Mouse (Mus musculus): ENCODE measurements around the gene Edem2. TPM values are rescaled to one million over a fixed set of nuclear protein-coding genes. Genes with fewer than 3 reads are reported as not detected.

Gene Edem2
- 28.6 and 28.8 TPM in 2 replicates for polyA plus RNA-seq (2014; fragmentation: Nextera tagmentation; extraction: Ambion mirVana)

DNA sequence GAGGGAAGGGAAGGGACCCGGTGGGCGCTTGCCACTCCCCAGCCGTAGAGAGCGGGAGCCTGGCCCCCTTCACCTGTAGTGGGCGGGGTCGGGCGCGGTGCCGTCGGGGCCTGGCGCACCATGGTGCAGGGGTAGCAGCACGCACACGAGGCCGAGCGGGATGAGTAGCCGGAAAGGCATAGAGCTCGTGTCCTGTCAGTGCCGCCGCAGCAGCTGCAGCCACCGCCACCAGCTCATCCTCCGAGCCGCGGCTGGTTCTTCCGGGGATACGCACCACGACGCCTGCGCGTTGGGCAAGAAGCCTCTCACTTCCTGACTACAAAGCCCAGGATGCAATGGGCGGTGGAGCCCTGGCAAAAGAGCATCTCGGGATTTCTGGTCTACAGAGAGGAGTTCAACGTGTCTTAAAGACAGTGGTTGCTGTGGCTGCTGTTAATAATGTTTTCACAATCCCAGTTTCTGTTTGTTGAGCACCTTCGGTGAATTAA is at the start of gene Edem2:
Gene Edem2 (minus strand): TSS at position 318 of the 488 bp plus-strand sequence.
- H3K4me2 ChIP-seq, result peak within 1 kb of the TSS; percentile 87
- no peaks in the 10 kb centered on the region for H3K4me1 ChIP-seq (ENCODE audit: control insufficient read depth, insufficient read depth, low read length)
- no peaks in the 10 kb centered on the region for H3K27me3 ChIP-seq (ENCODE audit: control insufficient read depth, insufficient read depth, low read length)
- H3K4me3 ChIP-seq (ENCODE audit: low read depth, low read length), result peak within 1 kb of the TSS; percentile 66
- H3K36me3 ChIP-seq (ENCODE audit: control insufficient read depth, insufficient read depth, low read length), result no peaks in the 10 kb centered on the region
- peak within 1 kb of the TSS; percentile 72 for H3K9ac ChIP-seq (ENCODE audit: low read depth, low read length)
- under 1% methylated on average over 33 of the region's 33 CpGs for WGBS (ENCODE audit: insufficient replicate concordance)
- no peaks in the 10 kb centered on the region for H3K9me3 ChIP-seq (replicated peaks; ENCODE audit: control insufficient read depth, low read length)
- ATAC-seq (replicated peaks; ENCODE audit: insufficient number of reproducible peaks, low FRiP score, low TSS enrichment), result peak; percentile 78
- no peak within 1 kb of the TSS for H3K27ac ChIP-seq (ENCODE audit: low read depth, low read length)

DNA sequence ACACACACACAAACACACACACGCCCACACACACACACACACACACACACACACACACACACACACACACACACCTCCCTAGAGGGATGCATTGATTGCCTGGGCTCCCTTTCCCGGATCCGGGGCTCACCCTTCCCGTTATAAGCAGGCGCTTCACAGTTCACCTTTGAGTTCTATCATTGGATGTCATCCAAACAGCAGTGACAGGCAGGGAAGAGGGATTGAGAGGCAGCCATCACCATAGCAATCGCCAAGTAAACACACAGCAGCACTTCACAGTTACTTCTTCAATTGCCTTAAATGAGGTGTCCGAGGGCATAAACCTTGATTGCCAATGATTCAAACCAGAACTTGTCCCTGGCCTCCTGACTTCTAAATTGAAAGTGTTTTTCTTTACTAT is 49.8 kb upstream of the Edem2 start:
- H3K9ac ChIP-seq (ENCODE audit: low read depth, low read length), result no peak overlapping the region
- no peak overlapping the region for H3K4me2 ChIP-seq
- H3K27me3 ChIP-seq (ENCODE audit: control insufficient read depth, insufficient read depth, low read length), result peaks cover 36% of the 10 kb centered on the region
- no peak overlapping the region for H3K4me3 ChIP-seq (ENCODE audit: low read depth, low read length)
- no peaks in the 10 kb centered on the region for H3K9me3 ChIP-seq (replicated peaks; ENCODE audit: control insufficient read depth, low read length)
- H3K36me3 ChIP-seq (ENCODE audit: control insufficient read depth, insufficient read depth, low read length), result no peaks in the 10 kb centered on the region
- H3K27ac ChIP-seq (ENCODE audit: low read depth, low read length), result no peak overlapping the region
- no peak for ATAC-seq (replicated peaks; ENCODE audit: insufficient number of reproducible peaks, low FRiP score, low TSS enrichment)
- H3K4me1 ChIP-seq (ENCODE audit: control insufficient read depth, insufficient read depth, low read length), result peaks cover 3% of the 10 kb centered on the region; the same call in 1 of the 2 replicates
- WGBS (ENCODE audit: insufficient replicate concordance), result 55% methylated on average over 7 of the region's 7 CpGs

DNA sequence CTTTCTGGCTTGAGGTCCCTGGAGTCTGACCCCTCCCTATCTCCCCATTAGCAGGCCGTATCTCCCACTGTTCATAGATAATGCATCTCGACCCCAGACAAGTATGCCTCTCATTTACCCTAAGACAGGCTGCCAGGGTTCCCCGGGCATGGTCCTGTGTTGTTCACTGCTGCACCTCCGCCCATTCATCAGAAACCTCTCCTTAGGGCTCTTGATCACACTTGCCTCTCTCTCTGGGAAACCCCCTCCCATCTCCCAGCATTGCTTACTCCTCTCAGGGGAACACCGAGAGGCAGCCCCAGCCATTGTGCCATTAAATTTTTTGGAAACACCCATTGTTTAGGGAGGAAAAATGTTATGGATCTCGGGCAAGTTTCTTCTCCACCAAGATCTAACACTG is 48.7 kb upstream of the Edem2 start:
- ATAC-seq (replicated peaks; ENCODE audit: insufficient number of reproducible peaks, low FRiP score, low TSS enrichment), result no peak
- no peak overlapping the region for H3K9ac ChIP-seq (ENCODE audit: low read depth, low read length)
- WGBS (ENCODE audit: insufficient replicate concordance), result 46% methylated on average over 6 of the region's 6 CpGs
- peaks cover 3% of the 10 kb centered on the region; the same call in 1 of the 2 replicates for H3K4me1 ChIP-seq (ENCODE audit: control insufficient read depth, insufficient read depth, low read length)
- no peak overlapping the region for H3K27ac ChIP-seq (ENCODE audit: low read depth, low read length)
- no peak overlapping the region for H3K4me3 ChIP-seq (ENCODE audit: low read depth, low read length)
- H3K9me3 ChIP-seq (replicated peaks; ENCODE audit: control insufficient read depth, low read length), result no peaks in the 10 kb centered on the region
- peaks cover 46% of the 10 kb centered on the region for H3K27me3 ChIP-seq (ENCODE audit: control insufficient read depth, insufficient read depth, low read length)
- H3K36me3 ChIP-seq (ENCODE audit: control insufficient read depth, insufficient read depth, low read length), result no peaks in the 10 kb centered on the region
- no peak overlapping the region for H3K4me2 ChIP-seq

DNA sequence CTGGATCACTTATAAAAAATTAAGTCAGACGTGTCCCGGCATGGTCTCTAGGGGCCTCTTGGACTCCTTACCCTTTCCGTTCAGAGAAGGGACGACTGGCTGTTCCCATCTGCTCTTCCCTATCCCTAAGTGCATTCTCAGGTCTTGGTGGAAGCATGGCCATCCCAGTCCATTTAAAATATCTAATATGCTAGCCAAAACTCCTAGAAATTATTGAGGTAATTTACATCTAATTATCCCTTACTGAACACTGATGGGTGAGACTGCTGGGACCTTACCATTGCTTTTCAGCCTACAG is 48.4 kb upstream of the Edem2 start:
- H3K4me3 ChIP-seq (ENCODE audit: low read depth, low read length), result no peak overlapping the region

DNA sequence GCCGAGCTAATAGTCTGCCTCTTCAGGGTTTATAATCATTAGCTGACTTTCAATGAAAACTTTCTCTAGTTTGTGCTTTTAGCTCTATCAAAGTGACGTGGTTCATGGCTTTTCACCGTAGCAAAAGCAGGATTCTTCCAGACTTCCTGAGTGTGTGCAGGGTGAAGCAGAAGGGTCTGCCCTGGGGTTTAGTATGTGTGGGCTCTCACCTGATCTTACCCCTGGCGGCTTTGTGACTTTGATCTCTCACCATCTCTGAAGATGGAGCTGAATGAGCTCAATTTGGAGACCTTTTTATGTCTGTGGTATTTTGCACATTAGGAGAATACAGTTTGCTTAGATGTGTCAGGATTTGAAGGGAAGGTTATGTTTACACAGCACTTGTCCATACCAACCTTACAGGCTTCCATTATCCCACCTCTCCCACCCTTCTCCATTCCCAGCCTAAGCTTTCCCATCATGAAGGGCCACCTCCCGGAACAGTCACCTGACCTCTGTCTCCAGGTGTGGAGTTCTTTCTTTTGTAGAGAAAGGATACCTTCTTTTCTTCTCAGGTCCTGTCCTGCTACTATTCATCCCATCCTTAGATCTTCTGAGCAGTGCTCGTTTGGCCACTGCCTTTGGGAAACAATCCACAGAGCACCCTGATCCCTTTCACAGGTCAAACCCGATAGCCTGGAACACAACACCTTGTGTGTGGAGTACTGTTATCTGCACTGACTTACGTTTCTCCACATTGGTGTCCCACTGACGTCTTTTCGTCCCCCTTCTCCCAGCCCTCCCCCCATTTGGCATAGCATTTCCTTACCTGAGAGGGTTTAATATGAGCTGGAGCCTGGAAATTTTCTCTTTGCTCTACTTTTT is 47.8 kb upstream of the Edem2 start:
- ATAC-seq (replicated peaks; ENCODE audit: insufficient number of reproducible peaks, low FRiP score, low TSS enrichment), result no peak
- WGBS (ENCODE audit: insufficient replicate concordance), result 65% methylated on average over 10 of the region's 10 CpGs
- Histone ChIP-seq H3K27me3 (ENCODE audit: control insufficient read depth, insufficient read depth, low read length) (peaks cover 48% of the 10 kb centered on the region), H3K9ac (ENCODE audit: low read depth, low read length) (no peak overlapping the region), H3K4me3 (ENCODE audit: low read depth, low read length) (no peak overlapping the region), H3K4me2 (no peak overlapping the region), H3K36me3 (ENCODE audit: control insufficient read depth, insufficient read depth, low read length) (no peaks in the 10 kb centered on the region), H3K27ac (ENCODE audit: low read depth, low read length) (no peak overlapping the region), H3K9me3 (replicated peaks; ENCODE audit: control insufficient read depth, low read length) (no peaks in the 10 kb centered on the region), H3K4me1 (ENCODE audit: control insufficient read depth, insufficient read depth, low read length) (peaks cover 3% of the 10 kb centered on the region; the same call in 1 of the 2 replicates)

More for the DNA sequence above, 48.4 kb upstream of the Edem2 start:
- Histone ChIP-seq H3K9ac (ENCODE audit: low read depth, low read length) (no peak overlapping the region), H3K4me2 (no peak overlapping the region), H3K4me1 (ENCODE audit: control insufficient read depth, insufficient read depth, low read length) (peaks cover 3% of the 10 kb centered on the region; the same call in 1 of the 2 replicates), H3K27me3 (ENCODE audit: control insufficient read depth, insufficient read depth, low read length) (peaks cover 46% of the 10 kb centered on the region), H3K36me3 (ENCODE audit: control insufficient read depth, insufficient read depth, low read length) (no peaks in the 10 kb centered on the region), H3K9me3 (replicated peaks; ENCODE audit: control insufficient read depth, low read length) (no peaks in the 10 kb centered on the region), H3K27ac (ENCODE audit: low read depth, low read length) (no peak overlapping the region)
- no peak for ATAC-seq (replicated peaks; ENCODE audit: insufficient number of reproducible peaks, low FRiP score, low TSS enrichment)
- whole genome bisulfite sequencing (ENCODE audit: insufficient replicate concordance), result 77% methylated on average over 4 of the region's 4 CpGs

DNA sequence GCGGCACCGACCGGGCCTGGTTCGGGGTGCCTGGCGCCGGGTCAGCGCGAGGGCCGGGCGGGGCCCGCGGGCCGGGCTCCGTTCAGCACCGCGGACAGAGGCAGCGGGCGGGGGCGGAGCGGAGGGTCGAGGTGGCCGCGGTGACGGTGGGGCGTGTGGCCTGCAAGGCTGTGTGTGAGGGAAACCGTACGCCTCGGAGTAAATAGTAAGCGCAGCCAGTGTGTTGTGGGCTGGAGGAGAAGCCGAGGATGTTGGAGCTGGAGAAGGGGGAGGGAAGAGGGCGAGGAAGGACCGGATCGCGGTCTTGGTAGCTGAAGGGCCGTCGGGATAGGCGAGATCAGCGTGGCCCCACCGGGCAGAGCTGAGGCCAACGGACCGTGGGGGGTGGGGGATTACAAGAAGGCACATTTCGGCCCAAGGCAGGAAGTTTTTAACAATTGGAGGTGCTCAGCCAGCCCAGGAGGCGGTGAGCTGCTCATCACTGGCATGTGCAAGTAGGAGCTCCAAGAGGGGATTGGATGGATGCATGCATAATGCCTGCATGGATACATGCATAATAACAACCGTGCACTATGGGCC is 46.5 kb upstream of the Edem2 start:
- peak overlapping the region; percentile 97 for H3K4me2 ChIP-seq
- H3K36me3 ChIP-seq (ENCODE audit: control insufficient read depth, insufficient read depth, low read length), result no peaks in the 10 kb centered on the region
- ATAC-seq (replicated peaks; ENCODE audit: insufficient number of reproducible peaks, low FRiP score, low TSS enrichment), result peak; percentile 49; the same call in 1 of the 2 replicates
- no peak overlapping the region for H3K9ac ChIP-seq (ENCODE audit: low read depth, low read length)
- no peaks in the 10 kb centered on the region for H3K9me3 ChIP-seq (replicated peaks; ENCODE audit: control insufficient read depth, low read length)
- H3K27ac ChIP-seq (ENCODE audit: low read depth, low read length), result no peak overlapping the region
- H3K4me3 ChIP-seq (ENCODE audit: low read depth, low read length), result peak overlapping the region; percentile 56
- peaks cover 3% of the 10 kb centered on the region; the same call in 1 of the 2 replicates for H3K4me1 ChIP-seq (ENCODE audit: control insufficient read depth, insufficient read depth, low read length)
- WGBS (ENCODE audit: insufficient replicate concordance), result 1% methylated on average over 44 of the region's 44 CpGs
- H3K27me3 ChIP-seq (ENCODE audit: control insufficient read depth, insufficient read depth, low read length), result peaks cover 48% of the 10 kb centered on the region

DNA sequence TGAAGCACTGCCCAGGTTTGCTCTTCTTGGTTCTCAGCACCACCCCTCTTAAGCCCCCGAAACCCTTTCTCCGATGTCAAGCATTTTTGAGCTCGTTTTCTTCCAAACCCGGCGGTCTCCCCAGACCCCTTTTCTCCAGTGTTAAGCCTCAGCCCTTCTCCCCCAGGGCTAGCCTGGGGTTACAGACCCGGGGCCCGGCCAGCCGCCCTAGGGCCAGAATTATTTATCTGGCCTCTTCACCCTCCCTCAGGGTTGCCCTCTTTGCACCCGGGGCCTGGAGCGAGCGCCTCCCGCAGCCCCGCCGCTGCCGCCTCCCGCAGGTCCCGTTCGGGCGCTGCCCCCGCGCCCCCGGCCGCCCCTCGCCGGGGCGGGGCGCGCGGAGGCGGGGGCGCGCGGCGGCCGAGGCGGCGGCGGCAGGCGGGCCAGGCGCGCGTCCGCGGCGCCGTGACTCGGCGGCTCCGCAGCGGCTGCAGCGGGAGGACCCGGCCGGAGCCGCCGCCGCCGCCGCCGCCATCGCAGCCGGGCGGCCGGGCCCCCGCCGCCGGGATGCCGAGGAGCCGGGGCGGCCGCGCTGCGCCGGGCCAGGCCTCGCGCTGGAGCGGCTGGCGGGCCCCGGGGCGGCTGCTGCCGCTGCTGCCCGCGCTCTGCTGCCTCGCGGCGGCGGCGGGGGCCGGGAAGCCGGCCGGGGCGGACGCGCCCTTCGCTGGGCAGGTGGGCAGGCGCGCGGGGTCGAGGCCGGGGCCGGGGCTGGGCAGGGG is 45.8 kb upstream of the Edem2 start, which contains the start of gene Mmp24:
Gene Mmp24 (plus strand): TSS at position 416 of the 758 bp plus-strand sequence.
- 0 out of 2 replicates have a peak, but pooled peaks have one; percentile 55 for ATAC-seq (replicated peaks; ENCODE audit: insufficient number of reproducible peaks, low FRiP score, low TSS enrichment)
- no peak within 1 kb of the TSS for H3K27ac ChIP-seq (ENCODE audit: low read depth, low read length)
- H3K4me2 ChIP-seq, result peak within 1 kb of the TSS; percentile 97
- H3K9me3 ChIP-seq (replicated peaks; ENCODE audit: control insufficient read depth, low read length), result no peaks in the 10 kb centered on the region
- WGBS (ENCODE audit: insufficient replicate concordance), result 2% methylated on average over 73 of the region's 100 CpGs
- no peak within 1 kb of the TSS for H3K9ac ChIP-seq (ENCODE audit: low read depth, low read length)
- H3K4me3 ChIP-seq (ENCODE audit: low read depth, low read length), result peak within 1 kb of the TSS; percentile 56
- H3K36me3 ChIP-seq (ENCODE audit: control insufficient read depth, insufficient read depth, low read length), result no peaks in the 10 kb centered on the region
- H3K4me1 ChIP-seq (ENCODE audit: control insufficient read depth, insufficient read depth, low read length), result peaks cover 3% of the 10 kb centered on the region; the same call in 1 of the 2 replicates
- H3K27me3 ChIP-seq (ENCODE audit: control insufficient read depth, insufficient read depth, low read length), result peaks cover 48% of the 10 kb centered on the region

DNA sequence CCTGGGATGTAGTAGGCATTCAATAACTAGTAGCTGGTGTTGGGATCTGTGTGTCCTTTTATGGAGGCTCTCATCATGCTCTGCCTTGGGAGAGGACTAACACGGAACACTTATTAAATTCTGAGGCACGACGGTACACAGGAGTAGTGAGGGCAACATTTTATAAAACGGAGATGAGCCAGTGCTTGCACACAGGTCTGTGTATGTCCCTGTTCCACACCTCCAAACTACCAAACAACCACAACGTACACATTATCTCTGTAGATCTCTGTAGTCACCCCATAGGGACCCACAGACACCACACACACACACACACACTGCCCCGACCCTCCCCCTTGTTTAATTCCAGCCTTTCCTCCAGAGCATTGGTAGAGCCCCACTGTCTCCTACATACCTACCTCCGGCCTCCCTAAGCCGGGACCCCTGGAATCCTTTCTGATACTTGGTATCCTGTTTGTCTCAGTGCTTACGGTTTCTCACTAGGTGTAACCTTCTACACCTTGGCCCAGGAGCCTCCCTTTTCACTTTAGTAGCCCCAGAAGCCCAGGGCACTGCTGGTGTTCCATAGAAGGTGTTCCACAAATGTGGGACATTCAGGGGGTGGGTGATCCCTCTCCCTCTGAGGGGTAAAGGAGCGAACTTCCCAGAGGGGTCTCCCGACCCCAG is 45.1 kb upstream of the Edem2 start:
- Histone ChIP-seq H3K9ac (ENCODE audit: low read depth, low read length) (no peak overlapping the region), H3K27me3 (ENCODE audit: control insufficient read depth, insufficient read depth, low read length) (peaks cover 50% of the 10 kb centered on the region), H3K9me3 (replicated peaks; ENCODE audit: control insufficient read depth, low read length) (no peaks in the 10 kb centered on the region), H3K4me1 (ENCODE audit: control insufficient read depth, insufficient read depth, low read length) (peaks cover 3% of the 10 kb centered on the region; the same call in 1 of the 2 replicates), H3K27ac (ENCODE audit: low read depth, low read length) (no peak overlapping the region), H3K36me3 (ENCODE audit: control insufficient read depth, insufficient read depth, low read length) (no peaks in the 10 kb centered on the region), H3K4me2 (no peak overlapping the region), H3K4me3 (ENCODE audit: low read depth, low read length) (peak overlapping the region; percentile 56)
- WGBS (ENCODE audit: insufficient replicate concordance), result 53% methylated on average over 11 of the region's 11 CpGs
- ATAC-seq (replicated peaks; ENCODE audit: insufficient number of reproducible peaks, low FRiP score, low TSS enrichment), result no peak
